Mouse (Mus musculus) cerebellum, postnatal 14 days (tissue): ENCODE measurements around the gene Zkscan7.
"Not testable (repeated sequence)": the region's sequence is repeated elsewhere in the genome, so short reads cannot be mapped to it uniquely, and the experiment has no call there.

Experiments
- DNase-seq, 2 experiments: peaks; one replicate each; pipeline ENCODE4 v3.0.0; 2021; ENCODE audit warnings: mixed read lengths in 2 of 2

Gene Zkscan7

GRCm38 (mm10) chr9:122885385-122885784 lies at the start of gene Zkscan7:
Gene Zkscan7, plus strand, starts transcription at chr9:122885685.
- no peak for DNase-seq

- no peak for DNase-seq
These were observed 49.4 kb upstream of the Zkscan7 start for GRCm38 (mm10) chr9:122836126-122836525.

DNA sequence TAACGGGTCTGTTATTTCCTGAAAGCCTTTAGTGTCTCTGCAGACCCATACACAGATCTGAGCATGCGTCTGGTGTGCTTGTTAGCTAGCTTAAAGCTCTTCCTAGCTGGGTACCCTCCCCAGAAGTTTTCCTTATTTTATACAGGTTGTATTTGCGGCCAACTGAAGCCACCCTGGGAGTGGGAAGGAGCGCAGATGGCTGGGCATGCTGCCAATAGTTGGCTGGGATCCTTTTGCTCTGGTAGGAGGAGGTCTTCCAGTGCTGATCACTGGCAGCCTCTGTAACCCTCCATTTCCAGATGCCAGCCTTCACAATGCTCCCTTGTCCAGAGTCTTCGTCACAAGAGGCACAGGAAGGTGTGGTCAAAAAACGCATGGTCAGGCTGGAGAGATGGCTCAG lies 48.7 kb upstream of the Zkscan7 start:
- peak; percentile 80 to 84 for DNase-seq

GRCm38 (mm10) chr9:122837216-122837615 lies 48.3 kb upstream of the Zkscan7 start:
- DNase-seq = no peak

DNA sequence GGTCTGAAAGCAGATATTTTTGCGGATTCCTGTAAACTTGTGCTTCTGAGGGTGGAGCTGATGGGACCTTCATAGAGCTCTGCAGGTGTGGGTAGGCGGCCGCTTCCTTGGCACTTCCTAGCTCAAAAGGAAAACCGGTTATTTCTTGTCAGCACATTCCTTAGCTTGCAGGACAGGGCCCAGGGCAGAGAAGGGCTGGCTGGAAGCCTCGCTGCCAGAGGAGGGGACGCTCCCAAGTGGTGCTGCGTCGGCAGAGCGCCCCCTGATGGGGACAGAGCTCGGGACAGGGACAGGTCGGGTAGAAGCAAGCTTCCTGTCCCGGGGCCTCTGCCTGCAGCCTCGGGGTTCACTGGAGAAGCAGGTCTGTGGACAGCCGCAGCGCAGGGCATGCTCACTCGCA lies 47.8 kb upstream of the Zkscan7 start:
- DNase-seq = peak; percentile 18 to 41

GRCm38 (mm10) chr9:122843760-122844159 lies 41.7 kb upstream of the Zkscan7 start, which contains the start of gene Gm35549:
Gene Gm35549, minus strand, starts transcription at chr9:122844035.
- no peak for DNase-seq

DNA sequence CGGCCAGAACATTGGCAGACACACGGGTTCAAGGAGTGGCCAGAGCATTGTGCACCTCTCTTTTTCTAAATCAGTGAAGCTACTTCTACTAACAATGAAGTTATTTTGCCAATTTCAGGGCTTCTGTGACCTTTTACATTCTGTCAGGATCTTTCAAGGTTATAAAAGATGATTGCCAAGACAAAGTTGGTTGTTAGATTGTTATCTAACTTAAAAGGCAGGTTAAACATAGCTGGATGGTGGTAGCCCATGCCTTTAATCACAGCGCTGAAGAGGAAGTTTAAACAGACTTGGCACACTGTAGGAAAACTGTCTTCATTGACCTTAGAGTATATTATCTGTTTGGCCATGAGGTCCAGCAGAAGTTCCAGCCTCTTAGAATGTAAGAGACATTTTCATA lies 39.9 kb upstream of the Zkscan7 start:
- DNase-seq = no peak

GRCm38 (mm10) chr9:122846156-122846555 lies 39.3 kb upstream of the Zkscan7 start:
- DNase-seq = peak; percentile 47 to 64

DNA sequence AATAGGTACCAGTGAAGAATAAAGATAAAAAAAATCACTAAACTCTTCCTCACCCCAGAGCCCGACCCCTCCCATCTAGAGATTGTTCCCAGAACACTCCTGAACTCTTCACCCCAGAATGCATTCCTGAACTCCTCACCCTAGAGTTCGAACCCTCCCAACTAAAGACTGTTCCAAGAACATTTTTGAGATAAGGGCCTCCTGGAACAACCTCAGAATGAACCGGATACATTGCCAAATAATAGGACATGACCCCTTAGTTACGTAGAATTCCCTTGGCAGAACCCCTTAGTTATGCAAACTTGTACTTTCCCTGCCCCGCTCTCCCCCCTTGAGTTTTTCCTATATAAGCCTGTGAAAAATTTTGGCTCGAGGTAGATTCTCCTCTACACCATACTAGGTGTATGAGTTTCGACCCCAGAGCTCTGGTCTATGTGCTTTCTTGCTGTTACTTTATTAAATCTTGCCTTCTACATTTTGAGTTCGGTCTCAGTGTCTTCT lies 37.6 kb upstream of the Zkscan7 start:
- DNase-seq = not testable (repeated sequence)

GRCm38 (mm10) chr9:122854526-122854925 lies 31.0 kb upstream of the Zkscan7 start:
- DNase-seq = no peak

GRCm38 (mm10) chr9:122855141-122855540 lies 30.3 kb upstream of the Zkscan7 start:
- DNase-seq = not testable (repeated sequence)

DNA sequence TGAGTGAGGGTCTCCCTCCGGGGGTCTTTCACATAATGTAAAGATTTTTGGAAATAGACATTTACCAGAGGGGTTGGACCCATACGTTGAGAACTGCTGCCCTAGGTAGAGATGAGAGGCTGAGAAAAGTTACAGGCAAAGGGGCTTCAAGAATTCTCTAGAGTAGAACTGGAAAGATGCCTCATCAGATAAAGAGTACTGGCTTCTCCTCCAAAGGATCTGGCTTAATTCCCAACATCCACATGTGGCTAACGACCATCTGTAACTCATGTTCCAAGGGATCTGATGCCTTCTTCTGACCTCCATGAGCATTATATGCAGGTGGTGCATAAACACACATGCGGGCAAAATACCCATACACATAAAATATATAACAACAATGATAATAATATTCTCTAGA lies 29.9 kb upstream of the Zkscan7 start:
- no peak for DNase-seq

GRCm38 (mm10) chr9:122856716-122857115 lies 28.8 kb upstream of the Zkscan7 start:
- DNase-seq = no peak

DNA sequence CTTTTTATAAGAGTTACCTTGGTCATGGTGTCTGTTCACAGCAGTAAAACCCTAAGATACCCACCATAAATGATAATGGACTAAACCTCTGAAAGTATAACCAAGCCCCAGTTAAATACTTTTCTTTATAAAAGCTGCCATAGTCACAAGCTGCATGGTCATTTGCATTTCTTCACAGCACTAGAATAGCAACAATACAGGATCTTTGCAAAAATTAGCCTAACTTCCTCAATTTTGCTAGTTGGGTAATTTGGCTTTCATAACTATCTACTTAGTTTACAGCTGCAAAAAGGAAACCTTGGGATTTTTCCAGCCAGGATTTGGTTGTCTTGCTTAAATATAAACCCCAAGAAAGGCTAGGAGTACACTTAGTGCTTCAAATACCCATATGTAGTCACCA lies 24.7 kb upstream of the Zkscan7 start:
- DNase-seq = no peak

- no peak for DNase-seq
These were observed 21.8 kb upstream of the Zkscan7 start for GRCm38 (mm10) chr9:122863731-122864130.

DNA sequence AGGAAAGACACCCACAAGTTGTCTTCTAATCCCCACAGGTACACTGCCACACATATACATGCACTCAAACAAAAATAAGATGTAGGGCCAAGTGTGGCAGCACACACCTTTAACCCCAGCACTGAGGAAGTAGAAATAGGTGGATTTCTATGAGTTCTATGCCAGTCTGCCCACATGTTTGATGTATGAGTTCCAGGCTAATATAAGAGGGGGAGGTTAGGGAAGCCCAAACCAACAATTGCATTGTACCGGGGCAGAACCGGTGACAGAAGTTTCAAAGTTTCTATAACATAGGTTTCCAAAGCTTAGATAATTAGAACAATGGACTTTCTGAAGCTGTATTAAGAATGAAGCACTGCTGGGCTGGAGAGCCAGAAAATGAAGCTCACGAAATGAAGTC lies 20.6 kb upstream of the Zkscan7 start:
- no peak for DNase-seq

GRCm38 (mm10) chr9:122865697-122866166 lies 19.8 kb upstream of the Zkscan7 start, which contains the start of gene Zfp445:
Gene Zfp445, minus strand, starts transcription at chr9:122866006.
- DNase-seq = peak; percentile 82 to 83

- no peak for DNase-seq
These were observed 19.3 kb upstream of the Zkscan7 start for GRCm38 (mm10) chr9:122866192-122866591.

DNA sequence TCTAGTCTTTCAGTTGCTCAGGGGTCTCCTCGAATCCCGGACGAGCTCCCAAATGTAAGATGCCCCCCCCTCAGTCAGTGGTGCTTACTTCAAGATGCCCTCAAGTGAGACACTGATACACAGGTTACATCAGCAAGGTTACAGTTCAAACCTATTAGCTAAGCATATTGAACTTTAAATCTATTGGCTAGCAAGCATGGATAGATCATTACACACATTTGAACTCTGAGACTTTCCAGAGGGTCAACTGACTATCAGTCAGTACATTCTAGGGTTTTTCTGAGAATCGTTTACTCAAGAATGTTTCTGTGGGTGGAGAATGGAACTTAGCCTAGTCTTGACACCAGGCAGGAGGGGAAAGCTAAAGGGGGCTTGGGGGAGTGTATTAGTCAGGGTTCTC lies 12.9 kb upstream of the Zkscan7 start:
- no peak for DNase-seq

GRCm38 (mm10) chr9:122874653-122875052 lies 10.8 kb upstream of the Zkscan7 start:
- no peak for DNase-seq

- no peak for DNase-seq
These were observed 10.3 kb upstream of the Zkscan7 start for GRCm38 (mm10) chr9:122875145-122875544.

DNA sequence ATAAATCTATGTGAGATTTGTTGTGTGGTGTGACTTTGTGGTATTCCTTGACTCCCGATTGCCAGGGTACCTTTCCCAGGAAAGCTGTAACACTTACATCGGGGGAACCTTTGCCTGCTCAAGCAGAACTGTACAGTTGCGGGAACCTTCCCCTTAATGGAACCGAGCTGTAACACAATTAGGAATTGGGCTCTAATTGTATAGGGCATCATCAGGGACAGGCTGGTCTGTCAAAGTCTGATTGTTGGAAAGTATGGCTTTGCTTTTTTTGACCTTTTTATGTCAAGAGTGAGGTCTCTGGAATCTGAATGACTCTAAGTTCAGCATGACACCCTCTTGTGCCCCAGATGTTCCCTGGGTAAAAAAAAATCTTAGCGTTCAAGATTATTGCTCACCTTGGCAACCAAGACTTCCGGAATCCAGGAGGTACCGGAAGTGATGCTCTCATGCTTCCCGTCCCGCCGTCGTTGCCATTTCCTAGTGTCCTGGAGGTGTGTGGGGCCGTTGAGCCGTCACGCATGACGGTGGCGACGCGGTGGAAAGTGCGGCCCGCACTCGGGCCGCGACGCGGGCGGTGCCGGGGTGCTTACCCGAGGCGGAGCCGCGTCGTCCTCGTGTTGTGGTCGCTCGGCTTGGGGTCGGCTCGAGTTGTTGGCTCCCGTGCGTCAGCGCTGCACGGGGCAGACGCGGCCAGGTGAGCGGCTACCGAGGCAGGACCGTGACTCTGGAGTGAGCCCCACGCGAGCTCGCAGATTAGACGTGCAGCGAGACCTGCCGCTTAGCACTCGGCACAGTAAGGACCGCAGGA lies 1.1 kb downstream of the Zkscan7 start:
- DNase-seq = peak; percentile 75 to 76

DNA sequence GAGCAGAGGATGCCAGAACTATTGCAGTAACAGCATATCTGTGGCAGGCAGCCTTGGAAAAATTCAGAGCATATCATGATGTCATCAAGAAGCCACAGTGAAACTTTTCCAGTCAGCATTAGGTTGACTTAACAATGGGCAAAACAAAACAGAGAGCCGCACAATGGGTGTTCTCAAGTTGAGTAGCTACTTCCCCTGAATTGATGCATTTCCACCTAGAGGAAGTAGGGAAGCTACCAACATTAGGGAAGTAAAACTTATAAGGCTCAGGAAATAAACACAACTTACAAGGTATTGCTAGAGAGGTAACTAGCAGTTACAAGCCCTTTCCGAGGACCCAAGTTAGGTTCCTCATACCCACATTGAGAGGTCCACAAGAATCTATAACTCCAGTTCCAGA lies 15.6 kb downstream of the Zkscan7 start:
- no peak for DNase-seq
